Mouse (Mus musculus) gastrocnemius, postnatal 36 days (tissue): ENCODE data around the gene 4930426L09Rik. TPM values are rescaled to one million over a fixed set of nuclear protein-coding genes. Genes with fewer than 3 reads are reported as not detected.
A peak's percentile ranks its signal among the peaks of the same experiment; 100 is the strongest.

Experiments
- DNase-seq, 2 experiments: peaks; one replicate each; pipeline ENCODE4 v3.0.0; 2022
- intact Hi-C: fragments of 180-260 bp; cut with DNase I; formaldehyde crosslinking; loops from one replicate; pipeline ENCODE4 v1.15.1; 2025
- long read RNA-seq, 2 experiments: library from polyadenylated mRNA; stranded (forward); transcript quantifications; one replicate each; pipeline ENCODE4 v2.0.0; 2021
- total RNA-seq, 2 experiments: library from RNA; stranded (reverse); gene quantifications; 2 replicates each; pipeline ENCODE4 v1.2.3; 2021

Gene 4930426L09Rik
- not detected for total RNA-seq
- long read RNA-seq, experiment 1: 0 reads
- long read RNA-seq, experiment 2: 0 reads

GRCm38 (mm10) chr2:18998054-18998478 lies at the start of gene 4930426L09Rik, which contains the start of gene Pip4k2a:
Gene 4930426L09Rik (plus strand): TSS chr2:18998343.
Gene Pip4k2a (minus strand): TSS chr2:18998126.
- intact Hi-C loops: no loop called here
- peak; percentile 87 to 89 for DNase-seq

DNA sequence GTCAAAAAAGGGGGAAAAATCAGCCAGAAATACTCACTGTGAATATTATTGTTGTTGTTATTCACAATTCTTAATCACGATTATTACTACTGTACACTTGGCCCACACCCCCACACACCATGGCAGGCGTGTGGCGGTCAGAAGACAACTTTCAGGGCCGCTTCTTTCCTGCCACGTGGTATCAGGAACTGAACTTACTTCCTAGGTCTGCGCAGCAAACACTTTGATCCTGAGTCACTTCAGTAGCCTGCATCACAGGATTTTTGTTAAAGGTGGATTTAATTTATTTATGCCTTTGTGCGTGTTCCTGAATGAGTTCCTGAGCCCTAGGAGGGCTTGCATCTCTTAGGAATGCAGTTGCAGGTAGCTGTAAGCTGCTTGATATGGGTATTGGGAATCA lies 49.4 kb upstream of the 4930426L09Rik start:
- intact Hi-C loops: no loop called here
- DNase-seq: no peak

DNA sequence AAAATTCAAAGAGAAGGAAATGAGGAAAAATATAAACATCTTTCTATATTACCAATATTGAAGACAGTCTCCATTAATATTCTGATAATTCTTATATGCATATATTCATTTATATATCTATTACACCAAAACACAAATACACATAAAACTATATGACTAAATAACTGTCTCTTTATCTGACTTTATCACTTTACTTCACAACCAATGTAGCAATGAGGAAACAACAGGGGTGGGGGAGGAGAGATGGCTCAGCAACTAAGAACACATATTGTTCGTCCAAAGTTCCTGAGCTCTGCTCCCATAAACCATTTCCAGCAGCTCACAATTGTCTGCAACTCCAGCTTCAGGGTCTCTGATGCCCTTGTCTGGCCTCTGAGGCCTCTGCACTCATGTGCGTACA lies 47.4 kb upstream of the 4930426L09Rik start:
- intact Hi-C loops: no loop called here
- DNase-seq: no peak

GRCm38 (mm10) chr2:18952102-18952673 lies 46.0 kb upstream of the 4930426L09Rik start:
- no peak for DNase-seq
- intact Hi-C loops: no loop called here

- intact Hi-C loops: no loop called here
- DNase-seq: no peak
Observed at GRCm38 (mm10) chr2:18954422-18954821, 43.7 kb upstream of the 4930426L09Rik start.

GRCm38 (mm10) chr2:18955022-18955421 lies 43.1 kb upstream of the 4930426L09Rik start:
- intact Hi-C loops: no loop called here
- no peak for DNase-seq

DNA sequence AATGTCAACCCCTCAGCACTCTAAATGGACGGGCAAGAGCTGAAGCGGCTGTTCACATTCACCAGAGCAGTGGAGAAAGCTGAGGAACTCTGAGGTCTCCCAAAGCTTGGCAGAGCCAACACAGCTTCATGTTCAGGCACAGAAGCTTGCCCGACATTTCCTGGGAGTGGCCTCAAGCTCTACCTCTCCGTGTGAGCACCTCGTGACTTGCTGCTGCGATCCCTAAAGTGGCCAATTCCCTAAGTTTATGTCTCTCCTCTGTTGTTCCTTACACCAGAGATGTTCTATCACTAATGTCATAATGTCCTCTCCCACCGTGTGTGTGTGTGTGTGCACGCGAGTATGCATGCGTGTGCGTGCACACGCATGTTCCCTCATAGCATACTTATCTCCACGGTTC lies 42.5 kb upstream of the 4930426L09Rik start:
- intact Hi-C loops: no loop called here
- no peak for DNase-seq

DNA sequence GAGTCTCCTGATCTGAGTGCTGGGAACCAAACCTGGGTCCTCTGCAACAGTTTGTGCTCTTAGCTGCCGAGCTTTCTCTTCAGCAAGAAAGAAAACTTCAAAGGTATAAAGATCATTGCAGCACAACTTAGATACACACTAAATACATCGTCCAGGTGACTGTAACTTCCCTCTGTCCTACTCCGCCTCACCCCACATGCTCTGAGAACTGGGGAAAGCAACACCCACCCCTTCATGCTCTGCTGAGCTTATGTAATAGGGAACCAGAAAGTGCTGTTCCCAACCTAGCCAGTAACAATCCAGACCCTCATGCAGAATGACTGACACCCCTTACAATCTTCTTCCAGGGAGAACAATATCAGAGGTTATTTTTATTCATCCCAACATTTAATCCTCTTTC lies 41.7 kb upstream of the 4930426L09Rik start:
- DNase-seq: no peak
- intact Hi-C loops: no loop called here

DNA sequence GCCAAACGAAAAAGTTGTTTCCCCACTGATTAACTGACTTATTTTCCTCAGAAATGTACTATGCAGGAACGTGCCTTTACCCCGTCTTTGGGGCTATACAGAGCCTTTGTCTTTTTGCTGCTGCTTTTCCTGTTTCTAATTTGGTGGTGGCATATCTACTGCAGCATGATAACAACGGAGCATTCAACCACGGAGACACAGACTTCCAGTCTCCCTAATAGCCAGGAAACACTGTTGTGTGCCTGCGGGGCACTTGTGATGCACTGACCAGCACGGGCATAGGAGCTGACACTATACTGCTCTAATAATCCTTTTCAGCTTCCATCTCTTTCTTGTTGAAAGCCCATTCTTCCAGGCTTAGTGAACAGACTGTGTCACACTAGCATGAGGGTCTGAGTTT lies 41.2 kb upstream of the 4930426L09Rik start:
- intact Hi-C loops: no loop called here
- DNase-seq: no peak

GRCm38 (mm10) chr2:18957459-18957858 lies 40.7 kb upstream of the 4930426L09Rik start:
- intact Hi-C loops: no loop called here

DNA sequence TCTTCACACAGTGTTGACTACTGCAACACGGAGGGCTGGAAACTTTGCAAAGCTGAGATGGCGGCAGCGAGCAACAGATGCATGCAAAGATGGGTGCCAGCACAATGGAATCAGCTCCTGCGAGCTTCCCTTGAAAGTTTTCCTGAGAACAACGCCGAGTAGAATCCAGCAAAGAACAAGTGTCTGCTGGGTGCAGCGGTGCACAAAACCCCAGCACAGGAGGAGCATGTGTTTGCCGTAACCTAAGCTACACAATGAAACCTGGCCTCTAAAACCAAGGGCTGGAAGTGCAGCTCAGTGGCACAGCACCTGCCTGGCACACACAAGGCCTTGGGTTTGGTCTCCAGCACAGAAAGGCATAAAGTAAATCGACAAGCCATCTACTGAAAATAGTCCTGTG lies 40.1 kb upstream of the 4930426L09Rik start:
- DNase-seq: no peak
- intact Hi-C loops: no loop called here

More at GRCm38 (mm10) chr2:18957459-18957858, 40.7 kb upstream of the 4930426L09Rik start:
- no peak for DNase-seq

DNA sequence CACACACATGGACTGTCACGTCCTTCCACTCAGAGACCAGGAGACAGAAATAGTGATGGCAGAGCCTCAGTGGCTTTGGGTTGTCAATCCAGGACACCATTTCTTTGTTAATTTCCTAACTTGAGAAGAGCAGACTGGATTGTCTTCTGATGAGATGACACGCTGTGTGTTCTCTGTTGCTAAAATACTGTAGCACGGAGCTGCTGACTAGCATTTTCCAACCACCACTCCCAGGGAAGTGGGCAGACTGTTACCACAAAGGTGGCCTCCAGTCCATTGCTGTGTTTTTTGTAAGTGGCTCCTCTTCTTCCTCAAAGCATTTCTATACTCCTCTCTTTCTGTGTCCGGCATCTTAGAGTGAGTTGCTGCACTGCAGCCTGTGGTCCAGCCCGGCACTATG lies 39.6 kb upstream of the 4930426L09Rik start:
- DNase-seq: no peak
- intact Hi-C loops: no loop called here

GRCm38 (mm10) chr2:18959008-18959407 lies 39.1 kb upstream of the 4930426L09Rik start:
- intact Hi-C loops: no loop called here
- DNase-seq: no peak

DNA sequence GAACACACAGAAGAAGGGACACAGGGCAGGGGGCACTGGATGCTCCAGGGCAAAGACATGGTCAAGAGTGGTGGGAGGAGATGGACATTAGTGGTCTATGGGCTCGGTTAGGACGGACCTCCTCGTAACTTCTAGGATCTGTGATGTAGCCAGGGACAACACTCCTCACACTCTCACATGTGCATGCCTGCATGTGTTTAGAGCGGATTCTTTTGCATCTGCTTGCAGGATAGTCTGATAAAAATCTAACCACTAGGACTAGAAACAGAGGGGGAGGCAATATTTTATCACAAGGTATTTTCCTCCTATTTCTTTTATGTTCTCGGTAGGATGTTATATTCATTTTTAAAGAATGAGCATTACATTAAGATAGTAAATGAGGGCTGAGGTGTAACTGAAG lies 38.6 kb upstream of the 4930426L09Rik start:
- DNase-seq: no peak
- intact Hi-C loops: no loop called here

GRCm38 (mm10) chr2:18960376-18960973 lies 37.7 kb upstream of the 4930426L09Rik start:
- no peak for DNase-seq
- intact Hi-C loops: no loop called here

GRCm38 (mm10) chr2:18962502-18962901 lies 35.6 kb upstream of the 4930426L09Rik start:
- intact Hi-C loops: no loop called here
- DNase-seq: no peak

GRCm38 (mm10) chr2:18963286-18964040 lies 34.7 kb upstream of the 4930426L09Rik start:
- intact Hi-C loops: no loop called here
- no peak for DNase-seq

GRCm38 (mm10) chr2:18965108-18965507 lies 33.0 kb upstream of the 4930426L09Rik start:
- intact Hi-C loops: no loop called here

DNA sequence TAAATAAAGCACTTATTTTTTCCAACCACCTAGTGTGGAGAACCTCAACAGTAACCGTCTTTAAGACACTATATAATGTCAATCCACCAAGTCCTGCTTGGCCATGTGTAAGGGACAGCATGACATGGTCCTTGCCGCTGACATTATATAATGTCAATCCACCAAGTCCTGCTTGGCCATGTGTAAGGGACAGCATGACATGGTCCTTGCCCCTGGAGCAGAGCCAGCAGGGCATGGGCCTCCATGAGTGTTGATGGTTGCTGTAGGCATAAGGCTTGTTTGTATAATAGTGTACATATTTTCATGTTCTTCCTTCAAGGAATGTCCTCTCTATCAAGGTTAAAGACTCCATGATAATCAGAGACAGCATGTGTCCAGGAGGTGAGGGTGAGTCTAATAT lies 32.2 kb upstream of the 4930426L09Rik start:
- intact Hi-C loops: no loop called here
- DNase-seq: no peak

More at GRCm38 (mm10) chr2:18965108-18965507, 33.0 kb upstream of the 4930426L09Rik start:
- DNase-seq: no peak

DNA sequence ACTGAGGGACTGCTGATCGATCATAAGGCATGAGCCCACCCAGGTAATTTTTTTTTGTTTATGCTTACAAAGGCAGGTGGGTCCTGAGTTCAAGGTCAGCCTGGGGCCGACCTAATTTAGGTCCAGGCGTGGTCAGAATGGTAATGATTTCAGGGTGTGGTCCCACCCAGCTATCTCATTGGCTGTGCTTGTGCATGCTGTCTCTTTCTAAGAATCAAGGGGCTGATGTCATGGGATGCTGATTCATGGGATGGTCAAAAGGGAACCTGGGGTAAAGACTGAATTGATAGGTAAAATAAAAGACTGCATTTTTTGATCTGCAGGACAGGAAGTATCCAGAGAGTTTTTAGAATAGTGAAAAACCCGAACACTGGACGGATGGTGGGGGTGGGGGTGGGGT lies 31.6 kb upstream of the 4930426L09Rik start:
- intact Hi-C loops: no loop called here

GRCm38 (mm10) chr2:18967451-18968063 lies 30.6 kb upstream of the 4930426L09Rik start:
- DNase-seq: no peak
- intact Hi-C loops: no loop called here

More for the DNA sequence above, 31.6 kb upstream of the 4930426L09Rik start:
- DNase-seq: no peak
